Mouse (Mus musculus) adrenal gland, adult 18-20 months (tissue): ENCODE measurements around the gene Tmem189. TPM values are rescaled to one million over a fixed set of nuclear protein-coding genes. Genes with fewer than 3 reads are reported as not detected.

ENCODE experiments used
- DNase-seq, 2 experiments: peaks; one replicate each; pipeline ENCODE4 v3.0.0; 2021 to 2022; ENCODE audit warnings: low spot score in 2 of 2
- total RNA-seq, 2 experiments: library from RNA; stranded (reverse); gene quantifications; 1 replicate in 1 of 2; 2 replicates in 1 of 2; pipeline ENCODE4 v1.2.3; 2021

Gene Tmem189
- total RNA-seq, 2 experiments from 2014 or later: 21.4 to 26.6 TPM

GRCm38 (mm10) chr2:167702126-167702525 is 12.5 kb upstream of the Tmem189 start:
- no peak for DNase-seq

GRCm38 (mm10) chr2:167701472-167701871 is 11.8 kb upstream of the Tmem189 start:
- no peak for DNase-seq

- DNase-seq: no peak
Observed at GRCm38 (mm10) chr2:167700018-167700417, 10.4 kb upstream of the Tmem189 start.

GRCm38 (mm10) chr2:167697902-167698301 is 8.3 kb upstream of the Tmem189 start:
- peak; percentile 52 to 57 for DNase-seq

- no peak for DNase-seq
Observed at GRCm38 (mm10) chr2:167696143-167696542, 6.5 kb upstream of the Tmem189 start.

GRCm38 (mm10) chr2:167695491-167695890 is 5.9 kb upstream of the Tmem189 start:
- DNase-seq: no peak

- DNase-seq: no peak
Observed at GRCm38 (mm10) chr2:167694963-167695362, 5.3 kb upstream of the Tmem189 start.

- DNase-seq: no peak
Observed at GRCm38 (mm10) chr2:167694244-167694643, 4.6 kb upstream of the Tmem189 start.

- DNase-seq: no peak
Observed at GRCm38 (mm10) chr2:167693540-167693939, 3.9 kb upstream of the Tmem189 start.

- DNase-seq: no peak
Observed at GRCm38 (mm10) chr2:167692831-167693230, 3.2 kb upstream of the Tmem189 start.

GRCm38 (mm10) chr2:167691871-167692661 is 2.4 kb upstream of the Tmem189 start:
- no peak for DNase-seq

GRCm38 (mm10) chr2:167691410-167691809 is 1.8 kb upstream of the Tmem189 start:
- no peak for DNase-seq

GRCm38 (mm10) chr2:167690962-167691311 is 1.3 kb upstream of the Tmem189 start:
- DNase-seq: peak in 1 of 2 experiments; percentile 50

- DNase-seq: peak; percentile 71 to 73
Observed at GRCm38 (mm10) chr2:167690219-167690961, 768 bp upstream of the Tmem189 start.

GRCm38 (mm10) chr2:167688498-167689451 is 847 bp downstream of the Tmem189 start, which contains the start of gene Cebpb:
Gene Cebpb (plus strand): TSS chr2:167688915.
- peak; percentile 97 to 98 for DNase-seq

- no peak for DNase-seq
Observed at GRCm38 (mm10) chr2:167688126-167688497, 1.5 kb downstream of the Tmem189 start.

GRCm38 (mm10) chr2:167687651-167688101 is 1.9 kb downstream of the Tmem189 start:
- peak; percentile 62 to 72 for DNase-seq

GRCm38 (mm10) chr2:167687250-167687586 is 2.4 kb downstream of the Tmem189 start:
- no peak for DNase-seq

GRCm38 (mm10) chr2:167686382-167687249 is 3.0 kb downstream of the Tmem189 start:
- DNase-seq: peak in 1 of 2 experiments; percentile 43

GRCm38 (mm10) chr2:167685865-167686264 is 3.8 kb downstream of the Tmem189 start:
- no peak for DNase-seq
